Mouse (Mus musculus): ENCODE measurements at regions not wholly inside any gene's neighbourhood (a gene's known extent, or its start where the extent isn't known, plus 50 kb on each side); places are given as distances from the start of the nearest gene placed in this dataset.

- Histone ChIP-seq H3K4me3 (ENCODE audit: low read depth, low read length) (no peak overlapping the region), H3K36me3 (ENCODE audit: control insufficient read depth, insufficient read depth, low read length) (no peaks in the 10 kb centered on the region), H3K4me2 (no peak overlapping the region), H3K9me3 (ENCODE audit: control insufficient read depth, low read length) (no peaks in the 10 kb centered on the region), H3K4me1 (replicated peaks; ENCODE audit: control insufficient read depth, insufficient read depth, low read length) (no peaks in the 10 kb centered on the region), H3K9ac (ENCODE audit: low read depth, low read length) (no peak overlapping the region), H3K27me3 (replicated peaks; ENCODE audit: control insufficient read depth, insufficient read depth, low read length) (no peaks in the 10 kb centered on the region), H3K27ac (ENCODE audit: low read depth, low read length) (no peak overlapping the region)
- DNase-seq (ENCODE audit: low spot score) = no peak
- 56% methylated on average over 3 of the region's 3 CpGs for WGBS
- ATAC-seq (replicated peaks; ENCODE audit: low FRiP score) = no peak
Measured at GRCm38 (mm10) chr13:47666470-47666869, 544.0 kb downstream of the Rnf144b start.

DNA sequence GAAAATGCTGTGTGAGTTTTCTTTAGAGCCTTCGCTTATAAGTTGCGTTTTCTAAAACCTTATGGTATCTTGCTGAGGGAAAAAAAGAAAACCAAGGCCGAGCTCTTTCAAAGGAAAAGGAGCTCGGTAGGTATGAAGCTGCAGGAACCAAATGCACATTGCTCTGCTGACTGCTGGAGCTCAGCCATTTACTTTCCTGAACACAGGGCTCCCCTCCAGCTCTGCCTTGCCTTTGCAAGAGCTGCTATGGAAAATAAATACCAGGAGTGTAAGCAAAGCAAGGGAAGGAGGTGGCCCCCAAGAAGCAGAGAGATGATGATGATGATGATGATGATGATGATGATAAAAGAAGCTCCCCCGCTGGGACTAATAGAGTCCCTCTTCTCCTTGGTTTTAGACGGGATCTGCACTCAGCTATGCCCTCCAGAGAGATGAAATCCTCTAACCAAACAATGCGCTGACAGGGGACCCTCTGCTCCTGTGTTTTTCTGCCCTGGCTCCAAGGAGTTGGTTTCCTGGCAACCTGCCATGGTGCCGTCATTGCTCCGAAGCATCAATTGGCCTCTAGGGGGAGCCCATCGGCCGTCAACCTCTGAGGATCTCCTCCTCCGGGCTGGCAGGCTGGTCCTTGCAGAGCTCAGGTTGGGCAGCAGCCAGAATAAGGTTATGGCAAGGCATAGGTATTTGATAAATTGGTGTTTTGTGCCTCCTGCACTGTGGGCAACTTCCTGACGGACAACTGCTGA lies 544.7 kb downstream of the Rnf144b start:
- DNase-seq (ENCODE audit: low spot score) (peak; percentile 69), ATAC-seq (replicated peaks; ENCODE audit: low FRiP score) (no peak)
- 29% methylated on average over 13 of the region's 13 CpGs for WGBS
- H3K36me3 ChIP-seq (ENCODE audit: control insufficient read depth, insufficient read depth, low read length) = no peaks in the 10 kb centered on the region
- no peak overlapping the region for H3K4me2 ChIP-seq
- no peak overlapping the region for H3K9ac ChIP-seq (ENCODE audit: low read depth, low read length)
- no peaks in the 10 kb centered on the region for H3K4me1 ChIP-seq (replicated peaks; ENCODE audit: control insufficient read depth, insufficient read depth, low read length)
- H3K9me3 ChIP-seq (ENCODE audit: control insufficient read depth, low read length) = no peaks in the 10 kb centered on the region
- H3K4me3 ChIP-seq (ENCODE audit: low read depth, low read length) = no peak overlapping the region
- no peak overlapping the region for H3K27ac ChIP-seq (ENCODE audit: low read depth, low read length)
- no peaks in the 10 kb centered on the region for H3K27me3 ChIP-seq (replicated peaks; ENCODE audit: control insufficient read depth, insufficient read depth, low read length)

GRCm38 (mm10) chr13:47688131-47688530 lies 565.7 kb downstream of the Rnf144b start:
- H3K27ac ChIP-seq (ENCODE audit: low read depth, low read length) = no peak overlapping the region
- no peaks in the 10 kb centered on the region for H3K36me3 ChIP-seq (ENCODE audit: control insufficient read depth, insufficient read depth, low read length)
- no peak overlapping the region for H3K4me3 ChIP-seq (ENCODE audit: low read depth, low read length)
- WGBS = 69% methylated on average over 3 of the region's 3 CpGs
- no peaks in the 10 kb centered on the region for H3K27me3 ChIP-seq (replicated peaks; ENCODE audit: control insufficient read depth, insufficient read depth, low read length)
- ATAC-seq (replicated peaks; ENCODE audit: low FRiP score) = no peak
- no peak overlapping the region for H3K4me2 ChIP-seq
- H3K9me3 ChIP-seq (ENCODE audit: control insufficient read depth, low read length) = no peaks in the 10 kb centered on the region
- H3K4me1 ChIP-seq (replicated peaks; ENCODE audit: control insufficient read depth, insufficient read depth, low read length) = no peaks in the 10 kb centered on the region
- H3K9ac ChIP-seq (ENCODE audit: low read depth, low read length) = no peak overlapping the region
- no peak for DNase-seq (ENCODE audit: low spot score)

DNA sequence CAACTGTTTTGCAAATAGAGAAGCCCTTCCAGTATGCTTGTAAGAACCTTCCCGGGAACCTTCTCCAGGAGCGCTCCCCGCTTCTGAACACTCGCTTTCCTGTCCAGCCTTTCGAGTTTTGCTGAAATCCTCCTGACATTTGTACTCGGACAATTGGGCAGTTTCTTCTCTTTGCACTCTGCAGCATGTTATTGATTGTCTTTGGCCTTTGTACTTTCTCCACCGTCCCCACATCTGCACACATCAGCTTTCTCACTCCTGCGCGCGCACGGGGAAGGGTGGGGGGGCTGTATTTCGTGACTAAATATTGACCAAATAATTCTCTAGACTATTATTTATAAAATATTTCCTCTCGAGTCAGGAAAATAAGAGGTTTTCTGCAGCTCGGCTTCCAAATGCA lies 567.2 kb upstream of the Id4 start:
- H3K9ac ChIP-seq (ENCODE audit: low read depth, low read length) = no peak overlapping the region
- H3K9me3 ChIP-seq (ENCODE audit: control insufficient read depth, low read length) = no peaks in the 10 kb centered on the region
- H3K4me3 ChIP-seq (ENCODE audit: low read depth, low read length) = no peak overlapping the region
- no peaks in the 10 kb centered on the region for H3K36me3 ChIP-seq (ENCODE audit: control insufficient read depth, insufficient read depth, low read length)
- H3K4me1 ChIP-seq (replicated peaks; ENCODE audit: control insufficient read depth, insufficient read depth, low read length) = no peaks in the 10 kb centered on the region
- H3K27me3 ChIP-seq (replicated peaks; ENCODE audit: control insufficient read depth, insufficient read depth, low read length) = no peaks in the 10 kb centered on the region
- ATAC-seq (replicated peaks; ENCODE audit: low FRiP score) (0 out of 2 replicates have a peak, but pooled peaks have one; percentile 41), DNase-seq (ENCODE audit: low spot score) (no peak)
- H3K4me2 ChIP-seq = no peak overlapping the region
- H3K27ac ChIP-seq (ENCODE audit: low read depth, low read length) = no peak overlapping the region; the same call in 1 of the 2 replicates
- WGBS = 79% methylated on average over 14 of the region's 14 CpGs

GRCm38 (mm10) chr13:47695877-47696276 lies 565.2 kb upstream of the Id4 start:
- no peaks in the 10 kb centered on the region for H3K4me1 ChIP-seq (replicated peaks; ENCODE audit: control insufficient read depth, insufficient read depth, low read length)
- H3K9ac ChIP-seq (ENCODE audit: low read depth, low read length) = no peak overlapping the region
- H3K9me3 ChIP-seq (ENCODE audit: control insufficient read depth, low read length) = no peaks in the 10 kb centered on the region
- no peak overlapping the region for H3K4me3 ChIP-seq (ENCODE audit: low read depth, low read length)
- 79% methylated on average over 2 of the region's 2 CpGs for WGBS
- H3K4me2 ChIP-seq = no peak overlapping the region
- DNase-seq (ENCODE audit: low spot score) (no peak), ATAC-seq (replicated peaks; ENCODE audit: low FRiP score) (no peak)
- H3K27ac ChIP-seq (ENCODE audit: low read depth, low read length) = no peak overlapping the region
- no peaks in the 10 kb centered on the region for H3K27me3 ChIP-seq (replicated peaks; ENCODE audit: control insufficient read depth, insufficient read depth, low read length)
- H3K36me3 ChIP-seq (ENCODE audit: control insufficient read depth, insufficient read depth, low read length) = no peaks in the 10 kb centered on the region

DNA sequence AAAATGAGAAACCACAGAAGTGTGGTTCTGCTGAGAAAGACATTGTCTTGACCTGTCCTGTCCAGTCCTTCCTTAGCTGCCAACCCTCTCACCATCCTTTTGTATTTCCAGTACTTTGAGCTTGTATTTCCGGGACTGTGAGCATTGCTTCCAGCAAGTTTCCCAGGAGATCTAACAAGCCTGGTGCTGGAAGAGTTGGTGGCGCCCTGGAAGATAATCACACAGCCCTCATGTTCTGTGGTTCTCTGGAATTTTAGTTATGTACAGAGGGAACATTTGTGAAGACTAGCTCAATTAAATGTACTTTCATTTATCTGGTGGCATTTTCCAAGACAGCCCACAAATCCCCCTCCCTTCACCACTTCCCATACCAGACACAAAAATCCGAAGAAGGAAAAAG lies 560.5 kb upstream of the Id4 start:
- no peak overlapping the region for H3K4me2 ChIP-seq
- WGBS = 58% methylated on average over 3 of the region's 3 CpGs
- no peaks in the 10 kb centered on the region for H3K36me3 ChIP-seq (ENCODE audit: control insufficient read depth, insufficient read depth, low read length)
- no peak for DNase-seq (ENCODE audit: low spot score)
- H3K4me3 ChIP-seq (ENCODE audit: low read depth, low read length) = no peak overlapping the region
- no peak overlapping the region for H3K9ac ChIP-seq (ENCODE audit: low read depth, low read length)
- H3K4me1 ChIP-seq (replicated peaks; ENCODE audit: control insufficient read depth, insufficient read depth, low read length) = no peaks in the 10 kb centered on the region
- ATAC-seq (replicated peaks; ENCODE audit: low FRiP score) = no peak
- no peak overlapping the region for H3K27ac ChIP-seq (ENCODE audit: low read depth, low read length)
- H3K27me3 ChIP-seq (replicated peaks; ENCODE audit: control insufficient read depth, insufficient read depth, low read length) = no peaks in the 10 kb centered on the region
- H3K9me3 ChIP-seq (ENCODE audit: control insufficient read depth, low read length) = no peaks in the 10 kb centered on the region

DNA sequence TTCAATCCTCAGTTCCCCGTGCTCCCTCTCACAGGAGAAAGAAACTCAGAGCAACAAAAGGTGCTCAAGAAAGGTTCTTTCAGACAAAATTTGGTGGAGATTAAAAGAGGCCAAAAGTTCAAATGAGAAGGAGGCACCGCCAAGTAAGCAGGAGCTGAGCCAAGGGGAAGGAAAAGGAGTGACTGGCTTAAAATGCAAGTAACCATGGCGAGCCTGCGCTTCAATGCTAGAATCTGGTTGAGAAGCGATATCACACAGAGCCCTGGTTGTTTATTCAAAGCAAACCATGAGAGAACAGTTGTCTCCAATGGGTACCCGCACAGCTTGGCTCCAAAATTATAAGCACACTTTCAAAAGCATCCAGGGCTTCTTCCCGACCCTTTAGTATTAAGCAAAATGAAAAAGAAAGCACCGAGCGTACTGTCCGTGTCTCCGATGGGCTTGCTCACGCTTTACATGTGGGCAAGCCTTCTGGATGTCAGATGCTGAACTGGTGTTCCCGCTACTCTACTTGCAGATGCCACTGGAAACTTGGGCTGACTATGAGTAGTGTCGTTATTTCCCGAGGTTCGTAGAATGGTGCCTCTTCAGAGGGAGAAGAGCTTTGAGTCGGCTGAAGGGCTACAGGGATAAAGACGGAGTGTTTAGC lies 552.9 kb upstream of the Id4 start:
- Histone ChIP-seq H3K9ac (ENCODE audit: low read depth, low read length) (no peak overlapping the region), H3K27ac (ENCODE audit: low read depth, low read length) (no peak overlapping the region), H3K27me3 (replicated peaks; ENCODE audit: control insufficient read depth, insufficient read depth, low read length) (no peaks in the 10 kb centered on the region), H3K9me3 (ENCODE audit: control insufficient read depth, low read length) (no peaks in the 10 kb centered on the region), H3K36me3 (ENCODE audit: control insufficient read depth, insufficient read depth, low read length) (no peaks in the 10 kb centered on the region), H3K4me3 (ENCODE audit: low read depth, low read length) (no peak overlapping the region), H3K4me1 (replicated peaks; ENCODE audit: control insufficient read depth, insufficient read depth, low read length) (no peaks in the 10 kb centered on the region), H3K4me2 (no peak overlapping the region)
- no peak for ATAC-seq (replicated peaks; ENCODE audit: low FRiP score)
- WGBS = 90% methylated on average over 18 of the region's 18 CpGs
- DNase-seq (ENCODE audit: low spot score) = no peak

DNA sequence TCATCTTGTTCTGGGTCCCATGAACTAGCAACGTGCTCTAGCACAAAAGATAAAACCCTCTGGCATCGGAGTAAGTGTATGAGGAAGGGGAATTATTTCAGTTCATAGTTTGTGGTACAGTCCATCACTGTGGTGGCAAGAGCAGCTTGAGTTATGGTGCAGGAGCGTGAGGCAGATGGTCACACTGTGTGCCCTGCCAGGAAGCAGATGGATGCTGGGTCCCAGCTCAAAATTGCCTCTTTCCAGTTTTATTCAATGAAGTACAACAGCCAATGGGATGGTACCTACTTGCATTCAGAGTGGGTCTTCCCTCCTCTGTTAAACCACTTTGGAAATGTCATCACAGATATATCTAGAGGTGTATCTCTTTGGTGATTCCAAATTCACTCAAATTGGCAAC lies 551.7 kb upstream of the Id4 start:
- ATAC-seq (replicated peaks; ENCODE audit: low FRiP score) (no peak), DNase-seq (ENCODE audit: low spot score) (no peak)
- H3K9ac ChIP-seq (ENCODE audit: low read depth, low read length) = no peak overlapping the region
- H3K4me3 ChIP-seq (ENCODE audit: low read depth, low read length) = no peak overlapping the region
- H3K4me1 ChIP-seq (replicated peaks; ENCODE audit: control insufficient read depth, insufficient read depth, low read length) = no peaks in the 10 kb centered on the region
- H3K36me3 ChIP-seq (ENCODE audit: control insufficient read depth, insufficient read depth, low read length) = no peaks in the 10 kb centered on the region
- no peaks in the 10 kb centered on the region for H3K9me3 ChIP-seq (ENCODE audit: control insufficient read depth, low read length)
- H3K27ac ChIP-seq (ENCODE audit: low read depth, low read length) = no peak overlapping the region
- H3K27me3 ChIP-seq (replicated peaks; ENCODE audit: control insufficient read depth, insufficient read depth, low read length) = no peaks in the 10 kb centered on the region
- H3K4me2 ChIP-seq = no peak overlapping the region
- 82% methylated on average over 3 of the region's 3 CpGs for WGBS

- Histone ChIP-seq H3K9ac (ENCODE audit: low read depth, low read length) (no peak overlapping the region), H3K4me2 (no peak overlapping the region), H3K4me1 (replicated peaks; ENCODE audit: control insufficient read depth, insufficient read depth, low read length) (no peaks in the 10 kb centered on the region), H3K27me3 (replicated peaks; ENCODE audit: control insufficient read depth, insufficient read depth, low read length) (no peaks in the 10 kb centered on the region), H3K36me3 (ENCODE audit: control insufficient read depth, insufficient read depth, low read length) (no peaks in the 10 kb centered on the region), H3K4me3 (ENCODE audit: low read depth, low read length) (no peak overlapping the region), H3K9me3 (ENCODE audit: control insufficient read depth, low read length) (no peaks in the 10 kb centered on the region), H3K27ac (ENCODE audit: low read depth, low read length) (no peak overlapping the region)
- WGBS = 73% methylated on average over 4 of the region's 4 CpGs
- ATAC-seq (replicated peaks; ENCODE audit: low FRiP score) = no peak
- no peak for DNase-seq (ENCODE audit: low spot score)
Measured at GRCm38 (mm10) chr13:47712507-47712906, 548.5 kb upstream of the Id4 start.

All from liver, embryonic 11.5 days (tissue).